Mouse (Mus musculus) adrenal gland, postnatal 10 days (tissue): Measurements from ENCODE around the gene Runx3. TPM values are rescaled to one million over a fixed set of nuclear protein-coding genes. Genes with fewer than 3 reads are reported as not detected.

Experiments used
- DNase-seq: peaks from one replicate; pipeline ENCODE4 v3.0.0; 2021; ENCODE audit warnings: mixed read lengths
- total RNA-seq, 2 experiments: library from RNA; stranded (reverse); gene quantifications; 2 replicates each; pipeline ENCODE4 v1.2.3; 2021

Runx3 gene
- total RNA-seq, 2 experiments from 2014 or later, result 2.9 to 3.2 TPM

- DNase-seq, result no peak
These were observed 6.2 kb upstream of the Runx3 start for GRCm38 (mm10) chr4:135114301-135114700.

GRCm38 (mm10) chr4:135115426-135116170, 4.9 kb upstream of the Runx3 start:
- DNase-seq, result no peak

- no peak for DNase-seq
These were observed 4.1 kb upstream of the Runx3 start for GRCm38 (mm10) chr4:135116391-135116790.

- DNase-seq, result no peak
These were observed 2.6 kb upstream of the Runx3 start for GRCm38 (mm10) chr4:135117846-135118245.

GRCm38 (mm10) chr4:135118855-135119474, 1.5 kb upstream of the Runx3 start:
- DNase-seq, result peak; percentile 64

- no peak for DNase-seq
These were observed 3.3 kb downstream of the Runx3 start for GRCm38 (mm10) chr4:135123721-135124120.

GRCm38 (mm10) chr4:135124732-135125131, 4.3 kb downstream of the Runx3 start:
- DNase-seq, result no peak

- DNase-seq, result no peak
These were observed 4.7 kb downstream of the Runx3 start for GRCm38 (mm10) chr4:135125152-135125551.

GRCm38 (mm10) chr4:135126385-135126784, 5.9 kb downstream of the Runx3 start:
- DNase-seq, result no peak

GRCm38 (mm10) chr4:135128841-135129520, 8.5 kb downstream of the Runx3 start:
- no peak for DNase-seq

GRCm38 (mm10) chr4:135130156-135130555, 9.7 kb downstream of the Runx3 start:
- no peak for DNase-seq

- DNase-seq, result no peak
These were observed 10.7 kb downstream of the Runx3 start for GRCm38 (mm10) chr4:135131145-135131544.

GRCm38 (mm10) chr4:135132797-135133196, 12.3 kb downstream of the Runx3 start:
- DNase-seq, result no peak

- no peak for DNase-seq
These were observed 13.3 kb downstream of the Runx3 start for GRCm38 (mm10) chr4:135133711-135134110.

GRCm38 (mm10) chr4:135135331-135135730, 14.9 kb downstream of the Runx3 start:
- no peak for DNase-seq

- no peak for DNase-seq
These were observed 15.8 kb downstream of the Runx3 start for GRCm38 (mm10) chr4:135136202-135136601.

- no peak for DNase-seq
These were observed 16.2 kb downstream of the Runx3 start for GRCm38 (mm10) chr4:135136612-135137011.

- DNase-seq, result no peak
These were observed 20.4 kb downstream of the Runx3 start for GRCm38 (mm10) chr4:135140647-135141515.

- no peak for DNase-seq
These were observed 21.3 kb downstream of the Runx3 start for GRCm38 (mm10) chr4:135141720-135142119.

- no peak for DNase-seq
These were observed 26.3 kb downstream of the Runx3 start for GRCm38 (mm10) chr4:135146734-135147133.

GRCm38 (mm10) chr4:135148660-135149059, 28.2 kb downstream of the Runx3 start:
- DNase-seq, result no peak
